Comparison of ENCODE assay signal across 8 mouse cellular contexts in the genomic region with DNA sequence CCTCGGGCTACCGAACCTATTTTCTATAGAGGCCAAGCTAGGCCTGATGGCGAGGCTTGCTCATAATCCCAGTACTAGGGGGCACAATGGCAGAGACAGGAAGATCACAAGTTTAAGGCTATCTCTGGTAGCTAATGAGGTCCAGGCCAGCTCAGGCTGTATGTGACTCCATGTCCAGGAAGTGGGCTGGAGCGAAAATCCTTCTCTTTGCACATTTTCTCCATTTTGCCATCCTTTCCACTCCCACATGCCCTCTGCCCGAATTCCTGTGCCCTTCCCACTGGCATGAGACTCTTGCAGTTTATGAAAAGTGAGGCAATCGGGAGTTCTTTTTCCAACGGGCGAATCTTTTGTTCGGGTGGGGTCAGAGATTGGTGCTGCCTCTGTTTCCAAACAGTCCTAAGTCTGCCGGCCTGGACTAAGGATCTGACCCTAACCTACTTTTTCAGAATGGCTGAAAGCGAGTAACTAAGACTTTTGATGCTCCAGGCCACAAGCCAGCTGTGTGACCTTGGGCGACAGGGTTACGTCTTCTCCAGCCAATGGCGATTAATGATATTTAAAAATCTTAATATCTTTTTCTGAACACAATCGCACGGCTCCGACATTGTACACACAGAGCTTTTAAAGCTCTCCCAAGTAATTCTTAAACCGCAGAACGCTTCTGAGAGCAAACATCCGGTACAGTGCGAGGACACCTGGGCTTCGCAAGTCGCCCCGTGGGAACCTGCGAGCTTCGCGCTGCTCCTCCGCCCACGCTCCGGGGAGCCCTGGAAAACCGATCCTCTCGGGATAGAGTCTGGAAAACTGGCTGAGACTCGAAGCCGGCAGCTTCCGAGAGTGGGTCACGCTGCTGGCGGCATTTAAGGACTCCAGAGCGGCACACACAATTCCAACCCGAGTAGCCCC. TPM values are rescaled to one million over a fixed set of nuclear protein-coding genes. Genes with fewer than 3 reads are reported as not detected.
A peak's percentile ranks its signal among the peaks of the same experiment; 100 is the strongest.
DNase-seq lines count a peak whose midpoint lies in the region; ATAC-seq and TF ChIP-seq lines count a peak whose summit lies in the region.

No protein-coding gene starts in this region.

- DNase-seq in cerebellum, adult 2 months: no peak
- no peak for DNase-seq in cerebellum, adult 11 months
- DNase-seq in CD4-positive helper T cell, adult 2 months (ENCODE audit: low read depth, low spot score): peak; percentile 84
- peak; percentile 9 to 16 for DNase-seq in cerebellum, postnatal 36 days
- no peak for DNase-seq in heart, postnatal 0 days (ENCODE audit: low spot score)
- no peak for DNase-seq in liver, embryonic 11.5 days (ENCODE audit: low spot score)
- no peak for DNase-seq in urinary bladder, postnatal 14 days (ENCODE audit: low spot score)

- no peak for TF ChIP-seq CTCF in cerebellum, adult 2 months (IDR thresholded peaks at IDR 0.05; ENCODE audit: borderline replicate concordance, insufficient read depth, low read depth, low read length)
- TF ChIP-seq CTCF in heart, postnatal 0 days (IDR thresholded peaks at IDR 0.05; ENCODE audit: low read depth): no peak

- no peaks in the 10 kb centered on the region for H3K9me3 ChIP-seq in heart, postnatal 0 days (replicated peaks; ENCODE audit: control insufficient read depth, low read length)
- H3K9me3 ChIP-seq in liver, embryonic 11.5 days (ENCODE audit: control insufficient read depth, low read length): no peaks in the 10 kb centered on the region
- H3K9me3 ChIP-seq in neural tube, embryonic 13.5 days: no peaks in the 10 kb centered on the region

- H3K27me3 ChIP-seq in cerebellum, adult 2 months (ENCODE audit: control insufficient read depth, insufficient read depth, low read length): no peaks in the 10 kb centered on the region
- H3K27me3 ChIP-seq in heart, postnatal 0 days (ENCODE audit: control insufficient read depth, insufficient read depth, low read length): no peaks in the 10 kb centered on the region
- H3K27me3 ChIP-seq in liver, embryonic 11.5 days (replicated peaks; ENCODE audit: control insufficient read depth, insufficient read depth, low read length): no peaks in the 10 kb centered on the region
- H3K27me3 ChIP-seq in neural tube, embryonic 13.5 days: no peaks in the 10 kb centered on the region

- no peak for TF ChIP-seq POLR2A in cerebellum, adult 2 months (IDR thresholded peaks at IDR 0.05; ENCODE audit: borderline replicate concordance, insufficient read depth, low read length)

- peak overlapping the region; percentile 87 for H3K9ac ChIP-seq in heart, postnatal 0 days (replicated peaks; ENCODE audit: low read depth, low read length)
- H3K9ac ChIP-seq in liver, embryonic 11.5 days (ENCODE audit: low read depth, low read length): peak overlapping the region; percentile 90
- H3K9ac ChIP-seq in neural tube, embryonic 13.5 days: peak overlapping the region; percentile 85

- peak; percentile 18 for ATAC-seq in heart, postnatal 0 days (ENCODE audit: insufficient read depth, low read depth)
- ATAC-seq in liver, embryonic 11.5 days (replicated peaks; ENCODE audit: low FRiP score): peak; percentile 12
- ATAC-seq in neural tube, embryonic 13.5 days (ENCODE audit: low read depth): peak; percentile 57

- H3K27ac ChIP-seq in cerebellum, adult 2 months (ENCODE audit: insufficient read depth, low read length): peak overlapping the region; percentile 86; the same call in 1 of the 2 replicates
- peak overlapping the region; percentile 98 for H3K27ac ChIP-seq in heart, postnatal 0 days (ENCODE audit: low read depth)
- H3K27ac ChIP-seq in liver, embryonic 11.5 days (ENCODE audit: low read depth, low read length): peak overlapping the region; percentile 94
- peak overlapping the region; percentile 92 for H3K27ac ChIP-seq in neural tube, embryonic 13.5 days (replicated peaks)

- H3K4me1 ChIP-seq in cerebellum, adult 2 months (ENCODE audit: control insufficient read depth, insufficient read depth, low read length): peaks cover 5% of the 10 kb centered on the region; the same call in 1 of the 2 replicates
- peaks cover 14% of the 10 kb centered on the region for H3K4me1 ChIP-seq in heart, postnatal 0 days (ENCODE audit: control insufficient read depth, insufficient read depth)
- H3K4me1 ChIP-seq in liver, embryonic 11.5 days (replicated peaks; ENCODE audit: control insufficient read depth, insufficient read depth, low read length): peaks cover 32% of the 10 kb centered on the region
- peaks cover 35% of the 10 kb centered on the region for H3K4me1 ChIP-seq in neural tube, embryonic 13.5 days (replicated peaks)

- H3K36me3 ChIP-seq in heart, postnatal 0 days (replicated peaks; ENCODE audit: control insufficient read depth, insufficient read depth, low read length): no peaks in the 10 kb centered on the region
- H3K36me3 ChIP-seq in liver, embryonic 11.5 days (ENCODE audit: control insufficient read depth, insufficient read depth, low read length): 0 out of 2 replicates have a peak, but pooled peaks cover 3% of the 10 kb centered on the region
- H3K36me3 ChIP-seq in neural tube, embryonic 13.5 days: no peaks in the 10 kb centered on the region

- peak overlapping the region; percentile 96 for H3K4me3 ChIP-seq in cerebellum, adult 2 months (replicated peaks; ENCODE audit: insufficient read depth, low read depth, low read length)
- peak overlapping the region; percentile 92 for H3K4me3 ChIP-seq in heart, postnatal 0 days (ENCODE audit: low read depth, low read length)
- peak overlapping the region; percentile 90 for H3K4me3 ChIP-seq in liver, embryonic 11.5 days (ENCODE audit: low read depth, low read length)
- H3K4me3 ChIP-seq in neural tube, embryonic 13.5 days: peak overlapping the region; percentile 74

- TF ChIP-seq EP300 in heart, postnatal 0 days (IDR thresholded peaks at IDR 0.05; ENCODE audit: low read depth): 0 out of 2 replicates have a peak, but pooled peaks have one; percentile 32

- peak overlapping the region; percentile 93 for H3K4me2 ChIP-seq in heart, postnatal 0 days (ENCODE audit: low read depth, low read length)
- peak overlapping the region; percentile 87 for H3K4me2 ChIP-seq in liver, embryonic 11.5 days
- peak overlapping the region; percentile 68 for H3K4me2 ChIP-seq in neural tube, embryonic 13.5 days

- 12% methylated on average over 39 of the region's 39 CpGs for WGBS in cerebellum, adult 2 months
- 18% methylated on average over 39 of the region's 39 CpGs for WGBS in heart, postnatal 0 days
- WGBS in liver, embryonic 11.5 days: 15% methylated on average over 39 of the region's 39 CpGs
- WGBS in neural tube, embryonic 13.5 days: 19% methylated on average over 39 of the region's 39 CpGs

RNA-seq across cellular contexts. Expression of a gene that starts 0.8 kb away (rescaled TPM):
- 10.3 and 11.4 TPM in 2 replicates for polyA plus RNA-seq in cerebellum, adult 2 months (2012; rRNA removed)
- total RNA-seq in heart, postnatal 0 days (2014; rRNA removed; ENCODE audit: low replicate concordance): 7.0 and 12.4 TPM in 2 replicates
- polyA plus RNA-seq in heart, postnatal 0 days (2015; fragmentation: Nextera tagmentation; extraction: Ambion mirVana): 6.8 and 6.9 TPM in 2 replicates
- 31.1 and 34.5 TPM in 2 replicates for polyA plus RNA-seq in liver, embryonic 11.5 days (2014; fragmentation: Nextera tagmentation; extraction: Ambion mirVana)
- polyA plus RNA-seq in neural tube, embryonic 13.5 days (2015; fragmentation: Nextera tagmentation; extraction: Ambion mirVana): 9.2 and 9.9 TPM in 2 replicates

Comparison
In these comparisons a context has a peak if more than half of its experiments do, and no peak if none do; other contexts are left out.
1. DNase-seq: peak in CD4-positive helper T cell, adult 2 months (single experiment) and cerebellum, postnatal 36 days (2 of 2); none in cerebellum, adult 2 months (0 of 2), cerebellum, adult 11 months (single experiment), heart, postnatal 0 days (single experiment), liver, embryonic 11.5 days (single experiment) and urinary bladder, postnatal 14 days (single experiment).
2. Peak in every context shown above with its lines, with median percentiles within 50 percentile points of each other: H3K27ac ChIP-seq, H3K4me3 ChIP-seq, ATAC-seq, H3K4me2 ChIP-seq and H3K9ac ChIP-seq.